Mouse (Mus musculus) spleen, adult 18-20 months (tissue): ENCODE results near the gene Arid3a.

Source experiments
- DNase-seq, 2 experiments: peaks; one replicate each; pipeline ENCODE4 v3.0.0; 2022; ENCODE audit warnings: mixed read lengths in 2 of 2

The Arid3a gene

DNA sequence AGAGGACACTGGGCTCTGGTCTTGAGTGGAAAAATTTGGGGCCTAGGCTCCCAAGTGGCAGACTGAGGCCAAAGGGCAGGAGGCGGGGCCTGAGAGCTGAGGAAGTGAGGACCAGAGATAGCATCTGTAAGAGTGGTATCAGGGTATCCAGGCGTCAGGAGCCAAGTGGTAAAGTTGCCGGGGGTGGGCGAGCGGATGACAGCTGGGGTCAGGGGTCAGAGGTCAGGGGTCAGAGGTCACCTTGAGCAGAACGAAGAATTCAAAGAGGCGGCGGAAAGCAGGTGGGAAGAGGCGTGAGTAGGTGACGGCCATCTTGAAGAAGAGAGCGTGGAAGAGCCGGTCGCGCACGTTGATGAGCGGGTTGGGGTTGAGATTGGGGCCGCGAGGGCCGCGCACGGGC is 56.8 kb downstream of the Arid3a start:
- DNase-seq, result peak; percentile 59 to 69

DNA sequence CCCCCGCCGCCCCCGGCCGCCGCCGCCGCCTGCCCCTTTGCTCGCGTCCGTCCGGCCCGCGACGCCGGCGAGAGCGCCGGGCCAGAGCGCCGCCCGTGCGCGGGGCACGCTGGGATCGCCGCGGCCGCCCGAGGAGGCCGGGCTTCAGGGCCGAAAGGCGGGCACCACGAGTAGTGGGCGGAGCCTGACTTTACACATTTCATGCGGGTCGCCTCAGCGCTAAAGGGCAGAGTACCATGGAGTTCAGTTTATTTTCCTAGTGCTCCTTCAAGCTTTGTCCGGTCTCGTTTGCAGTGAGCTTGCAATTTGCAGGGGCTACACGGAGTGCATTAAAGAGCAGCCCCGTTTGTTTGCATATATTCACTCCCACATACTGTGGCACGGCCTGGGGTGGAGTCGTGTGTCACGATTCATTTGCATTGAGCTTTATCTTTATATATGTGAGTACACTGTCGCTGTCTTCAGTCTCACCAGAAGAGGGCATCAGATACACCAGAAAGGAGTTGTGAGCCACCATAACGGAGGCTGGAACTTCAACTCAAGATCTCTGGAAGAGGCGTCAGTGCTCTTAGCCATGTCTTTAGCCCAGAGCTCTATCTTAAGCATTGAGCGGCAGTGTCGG is 57.5 kb downstream of the Arid3a start, which contains the start of gene Tmem259:
Tmem259 (minus strand) TSS at position 136 of the 622 bp plus-strand sequence.
- peak; percentile 80 to 87 for DNase-seq

DNA sequence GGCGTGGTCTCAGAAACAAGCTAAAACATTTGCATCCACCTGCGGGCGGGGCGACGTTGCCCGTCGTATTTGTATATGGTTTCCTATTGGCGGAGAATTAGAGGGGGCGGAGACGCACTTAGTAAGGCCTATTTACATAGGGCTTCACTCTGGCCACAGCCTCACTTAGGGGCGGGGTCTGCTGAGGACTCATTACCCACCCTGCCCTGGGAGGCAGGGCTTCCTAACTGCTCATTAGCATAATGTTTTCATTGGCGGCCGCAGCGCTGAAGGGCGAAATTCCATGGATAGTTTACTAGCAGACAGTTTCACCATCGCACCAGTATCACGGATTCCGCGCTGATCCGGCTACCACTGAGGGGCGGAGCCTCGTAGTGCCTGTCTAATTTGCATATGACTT is 58.0 kb downstream of the Arid3a start:
- peak; percentile 91 to 93 for DNase-seq

DNA sequence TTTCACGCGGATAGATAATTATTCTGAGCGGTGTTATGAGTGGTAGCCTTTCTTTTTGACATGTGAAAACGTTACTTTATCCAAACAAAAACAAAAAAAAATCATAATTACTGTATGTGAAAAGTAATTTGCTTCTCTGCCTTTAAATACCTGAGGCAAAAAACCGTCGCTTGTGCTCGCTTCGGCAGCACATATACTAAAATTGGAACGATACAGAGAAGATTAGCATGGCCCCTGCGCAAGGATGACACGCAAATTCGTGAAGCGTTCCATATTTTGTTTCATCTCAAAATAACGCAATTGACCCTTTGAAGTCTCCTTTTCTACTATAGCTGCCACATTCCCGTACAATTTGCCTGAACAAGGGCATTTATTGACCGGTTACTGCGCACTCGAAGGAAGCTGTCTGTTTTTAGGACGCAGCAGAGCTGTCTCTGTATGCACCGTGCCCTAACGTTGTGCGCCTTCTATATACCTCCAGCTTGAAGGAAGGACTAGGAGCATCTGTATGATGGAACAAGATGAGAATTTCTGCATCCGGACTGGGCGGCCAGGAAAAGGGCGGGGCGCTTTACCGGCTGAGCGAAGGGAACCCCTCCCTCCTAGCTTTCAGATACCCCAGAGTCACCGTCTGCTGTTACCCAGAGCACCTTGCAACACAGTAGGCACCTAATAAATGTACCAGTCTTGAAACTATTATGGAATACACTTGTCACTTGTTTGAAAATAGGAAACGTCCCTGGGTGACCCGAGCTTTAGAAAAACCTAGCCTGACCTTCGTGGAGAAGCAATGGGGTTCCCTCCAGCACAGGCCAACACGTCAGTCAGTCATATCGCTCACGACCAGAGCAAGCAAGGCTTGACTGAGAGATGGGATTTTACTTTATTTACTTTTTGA is 58.7 kb downstream of the Arid3a start:
- DNase-seq, result peak; percentile 73 to 79

DNA sequence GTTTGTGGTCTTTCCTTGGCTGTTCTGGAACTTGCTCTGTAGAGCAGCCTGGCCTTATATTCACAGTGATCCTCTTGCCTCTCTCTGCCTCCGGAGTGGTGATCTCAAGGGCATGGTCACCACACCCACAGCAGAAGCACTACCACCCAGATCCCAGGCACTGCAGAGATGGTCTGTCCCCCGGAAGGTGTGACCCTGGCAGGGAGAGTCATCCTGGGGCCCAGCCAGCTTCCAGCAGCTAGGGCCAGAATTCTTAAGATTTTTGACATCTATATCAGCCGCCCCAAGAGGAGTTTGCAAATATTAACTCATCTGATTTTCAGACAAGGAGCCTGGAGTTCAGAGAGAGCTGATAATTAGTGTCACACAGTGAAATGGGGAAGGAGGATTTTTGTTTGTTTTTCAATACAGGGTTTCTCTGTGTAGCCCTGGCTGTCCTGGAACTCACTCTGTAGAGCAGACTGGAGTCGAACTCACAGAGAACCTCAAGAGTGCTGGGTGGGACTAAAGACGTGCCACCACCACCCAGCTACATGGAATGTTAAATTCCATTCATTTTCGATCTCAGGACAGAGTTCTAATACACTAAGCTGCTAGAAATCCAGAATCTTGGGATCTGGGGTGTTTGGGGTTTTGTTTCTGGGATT is 59.5 kb downstream of the Arid3a start:
- peak in 1 of 2 experiments; percentile 9 for DNase-seq

DNA sequence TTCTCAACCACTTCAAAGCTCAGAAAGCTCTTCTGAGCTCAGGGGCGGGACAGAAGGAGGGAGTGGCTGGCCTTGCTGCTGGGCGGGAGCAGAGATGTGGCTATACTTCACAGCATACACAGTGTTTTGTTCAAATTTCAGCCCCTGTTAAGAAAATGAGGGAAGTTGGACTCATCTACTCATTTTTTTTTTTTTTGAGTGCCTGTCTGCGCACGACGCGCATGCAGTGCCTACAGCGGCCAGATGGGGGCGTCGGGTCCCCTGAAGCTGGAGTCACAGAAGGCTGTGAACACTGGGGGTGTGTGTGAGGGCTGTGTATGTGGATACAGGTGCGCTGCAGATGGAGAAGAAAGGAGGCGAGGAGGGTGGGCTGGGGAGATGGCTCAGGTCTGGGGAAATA is 60.1 kb downstream of the Arid3a start:
- peak; percentile 86 to 95 for DNase-seq

DNA sequence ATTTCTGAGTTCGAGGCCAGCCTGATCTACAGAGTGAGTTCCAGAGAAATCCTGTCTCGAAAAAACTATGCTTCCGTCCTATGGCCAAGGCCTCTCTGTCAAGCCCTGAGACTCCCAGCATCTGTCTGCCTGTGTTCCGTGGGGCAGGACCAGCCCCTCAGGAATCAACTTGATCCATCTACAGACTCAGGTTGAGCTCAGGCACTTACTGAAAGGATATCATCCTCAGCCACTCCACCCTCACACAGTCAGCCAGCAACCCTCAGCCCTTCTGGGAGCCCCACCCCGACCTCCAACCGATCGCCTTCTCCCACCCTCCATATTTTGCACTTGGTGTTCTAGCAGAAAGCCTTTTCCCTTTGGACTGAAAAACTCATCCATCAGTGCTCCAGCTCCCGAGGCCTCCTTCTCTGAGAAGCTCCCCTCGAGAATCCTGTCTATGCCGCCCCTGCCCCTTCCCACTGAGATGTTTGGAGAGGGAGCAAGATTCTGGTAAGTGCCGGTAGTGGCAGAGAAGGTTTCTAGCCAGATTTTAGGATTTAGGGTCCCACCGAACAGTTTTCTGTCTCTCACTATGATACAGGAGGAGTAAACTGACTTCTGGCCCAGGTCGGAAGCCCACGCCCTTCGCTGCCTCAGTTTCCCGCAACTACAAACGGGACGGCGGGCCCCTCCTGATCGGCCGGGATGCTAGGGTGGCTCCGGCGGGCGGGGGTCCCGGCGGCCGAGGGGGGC is 61.1 kb downstream of the Arid3a start:
- peak in 1 of 2 experiments; percentile 30 for DNase-seq

DNA sequence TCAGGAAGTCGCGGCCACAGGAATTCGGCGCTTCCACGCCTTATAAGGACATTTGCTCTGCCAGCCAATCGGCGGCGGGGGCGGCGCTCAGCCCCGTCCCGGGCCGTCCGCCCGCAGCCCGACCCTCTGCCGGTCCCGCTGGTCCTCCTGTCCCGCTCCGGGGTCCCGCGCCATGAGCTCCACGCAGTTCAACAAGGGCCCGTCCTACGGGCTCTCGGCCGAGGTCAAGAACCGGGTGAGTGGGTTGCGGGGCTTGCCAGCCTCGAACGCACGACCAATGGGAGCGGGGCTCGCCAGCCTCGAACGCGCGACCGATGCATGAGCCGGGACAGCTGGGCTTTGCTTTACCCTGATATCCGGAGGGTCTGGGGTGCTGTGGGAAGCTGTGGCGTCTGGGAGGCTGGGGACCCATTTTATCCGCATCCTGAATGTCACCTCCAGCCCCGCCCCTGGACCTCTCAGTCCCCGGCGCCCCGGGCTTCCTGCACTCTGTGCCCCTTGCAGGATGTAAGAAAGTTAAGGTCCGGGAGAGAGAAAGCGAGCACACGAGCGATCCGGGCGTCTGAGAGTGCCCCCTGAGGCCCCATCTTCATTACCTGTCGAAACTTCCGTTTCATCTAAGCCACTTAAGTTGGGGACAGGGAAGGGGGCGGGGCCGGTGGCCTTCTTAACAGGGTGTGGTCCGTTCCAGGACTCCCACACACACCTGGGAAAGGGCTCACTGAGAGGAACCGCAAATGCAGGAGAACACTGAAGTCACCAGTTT is 61.8 kb downstream of the Arid3a start, which contains the start of gene Cnn2:
Cnn2 (plus strand) TSS at position 79 of the 766 bp plus-strand sequence.
- peak; percentile 68 to 77 for DNase-seq

DNA sequence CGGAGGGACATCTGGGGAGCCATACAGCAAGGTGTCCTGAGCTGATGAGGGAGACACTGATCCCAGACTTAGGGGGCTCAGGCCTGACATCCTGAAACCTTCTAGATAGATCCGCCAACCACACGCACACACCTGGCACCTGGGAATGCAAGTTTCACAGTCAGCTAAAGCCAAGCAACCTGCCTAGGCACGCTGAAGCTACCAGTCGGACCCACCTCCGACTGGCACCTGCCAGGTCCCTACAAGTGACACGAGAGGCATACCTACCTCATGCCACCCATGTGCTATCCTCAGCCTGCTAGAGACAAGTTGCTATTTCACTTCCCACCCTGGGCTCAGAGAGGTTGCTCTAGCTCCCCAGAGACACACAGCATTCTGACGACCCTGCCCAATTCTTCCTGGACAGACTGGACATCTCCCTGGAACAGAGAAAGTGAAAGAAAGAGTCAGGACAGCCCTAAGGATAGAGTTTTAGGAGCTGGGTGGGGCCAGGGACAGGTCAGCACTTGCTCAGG is 62.5 kb downstream of the Arid3a start:
- DNase-seq, result no peak

DNA sequence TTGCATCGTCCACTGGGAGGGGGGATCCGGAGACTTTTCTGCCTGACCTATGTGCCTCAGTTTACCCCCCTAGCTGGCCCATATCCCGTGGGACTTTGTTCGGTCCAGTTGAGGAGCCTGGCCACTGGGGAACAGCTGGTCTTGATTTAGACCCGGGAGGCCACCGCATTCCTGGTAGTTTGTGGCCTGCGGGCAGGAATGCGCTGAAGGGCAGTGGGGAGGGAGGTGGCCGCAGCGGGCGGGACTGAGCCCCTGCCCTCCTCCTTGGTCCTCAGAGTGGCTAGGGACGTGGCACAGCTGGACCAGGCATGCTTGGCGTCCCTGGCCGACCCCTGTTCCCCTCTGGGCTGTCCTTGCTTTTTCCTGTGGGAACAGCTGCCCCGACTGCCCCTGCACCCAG is 63.0 kb downstream of the Arid3a start:
- no peak for DNase-seq

DNA sequence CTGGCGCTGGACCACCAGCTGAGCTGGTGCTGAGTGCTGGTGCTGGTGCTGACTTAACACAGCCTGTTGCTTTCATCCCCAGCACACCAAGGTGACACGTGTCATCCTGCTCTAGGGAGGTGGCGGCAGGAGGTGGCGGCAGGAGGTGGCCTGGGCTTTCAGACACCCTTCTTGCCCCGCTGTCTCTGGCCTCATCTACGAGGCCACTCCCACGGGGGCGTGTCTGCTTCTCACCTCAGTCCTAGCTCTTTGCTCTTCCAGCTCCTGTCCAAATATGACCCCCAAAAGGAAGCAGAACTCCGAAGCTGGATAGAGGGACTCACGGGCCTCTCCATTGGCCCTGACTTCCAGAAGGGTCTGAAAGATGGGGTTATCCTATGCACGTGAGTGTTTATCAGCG is 64.3 kb downstream of the Arid3a start:
- DNase-seq, result no peak

DNA sequence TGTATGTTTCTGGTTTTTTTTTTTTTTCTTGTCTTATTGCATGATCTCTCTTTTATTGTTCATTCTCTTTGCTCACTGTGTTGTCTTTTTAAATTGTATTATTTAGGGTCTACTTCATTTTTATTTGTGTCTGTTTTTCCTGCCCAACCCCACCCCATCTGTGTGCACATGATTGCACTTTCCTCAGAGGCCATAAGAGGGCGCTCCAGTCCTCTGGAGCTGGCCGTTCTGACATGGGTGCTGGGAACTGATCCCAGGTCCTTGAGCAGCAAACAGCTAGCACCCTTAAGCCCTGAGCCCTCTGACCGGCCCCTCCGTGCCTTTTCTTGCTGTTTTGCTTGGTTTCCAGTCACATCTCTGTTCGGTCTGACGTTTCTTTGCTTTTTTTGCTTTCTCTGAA is 64.7 kb downstream of the Arid3a start:
- no peak for DNase-seq

DNA sequence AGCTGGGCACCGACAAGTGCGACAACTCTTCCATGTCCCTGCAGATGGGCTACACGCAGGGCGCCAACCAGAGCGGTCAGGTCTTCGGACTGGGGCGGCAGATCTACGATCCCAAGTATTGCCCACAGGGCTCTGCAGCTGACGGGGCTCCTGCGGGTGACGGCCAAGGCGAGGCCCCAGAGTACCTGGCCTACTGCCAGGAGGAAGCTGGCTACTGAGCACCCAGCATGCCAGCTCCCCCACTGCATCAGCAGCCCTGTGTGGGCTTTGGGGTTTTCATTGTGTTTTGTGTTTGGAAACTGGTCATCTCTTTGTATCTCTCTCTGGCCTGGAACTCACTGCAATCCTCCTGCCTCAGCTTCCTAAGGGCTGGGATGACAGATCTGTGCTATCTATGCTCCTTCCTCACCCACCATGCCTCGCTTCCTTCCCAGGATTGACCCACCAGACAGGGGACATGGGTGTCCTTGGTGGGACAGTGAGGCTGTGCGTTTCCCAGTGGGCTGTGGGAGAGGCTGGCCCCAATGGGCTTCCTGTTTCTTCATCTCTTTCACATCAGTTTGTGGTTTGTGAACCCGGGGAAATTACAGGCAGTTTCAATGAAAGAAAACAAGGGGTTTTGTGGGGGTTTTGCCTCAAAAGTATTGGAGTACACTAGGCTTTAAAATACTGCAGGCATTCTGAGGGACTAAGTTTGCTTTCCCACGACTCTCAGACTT is 67.7 kb downstream of the Arid3a start:
- DNase-seq, result peak in 1 of 2 experiments; percentile 53

DNA sequence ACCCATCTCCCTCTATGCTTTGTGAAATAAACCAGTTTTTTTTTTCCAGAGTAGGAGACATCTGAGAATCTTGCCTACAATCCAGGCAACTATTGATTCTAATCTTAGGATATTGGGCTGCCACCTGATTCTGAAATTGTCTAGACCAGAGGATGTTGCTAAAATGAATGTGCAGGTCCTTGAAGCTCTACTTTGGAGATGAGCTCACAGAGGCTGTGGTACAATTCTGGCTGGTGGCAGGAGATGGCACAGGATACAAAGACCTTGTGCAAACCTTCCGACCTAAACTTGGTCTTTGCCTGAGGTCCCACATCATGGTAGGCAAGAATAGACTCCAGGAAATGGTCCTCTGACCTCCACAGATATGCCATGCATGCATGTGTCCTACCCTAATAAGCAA is 68.8 kb downstream of the Arid3a start:
- no peak for DNase-seq

DNA sequence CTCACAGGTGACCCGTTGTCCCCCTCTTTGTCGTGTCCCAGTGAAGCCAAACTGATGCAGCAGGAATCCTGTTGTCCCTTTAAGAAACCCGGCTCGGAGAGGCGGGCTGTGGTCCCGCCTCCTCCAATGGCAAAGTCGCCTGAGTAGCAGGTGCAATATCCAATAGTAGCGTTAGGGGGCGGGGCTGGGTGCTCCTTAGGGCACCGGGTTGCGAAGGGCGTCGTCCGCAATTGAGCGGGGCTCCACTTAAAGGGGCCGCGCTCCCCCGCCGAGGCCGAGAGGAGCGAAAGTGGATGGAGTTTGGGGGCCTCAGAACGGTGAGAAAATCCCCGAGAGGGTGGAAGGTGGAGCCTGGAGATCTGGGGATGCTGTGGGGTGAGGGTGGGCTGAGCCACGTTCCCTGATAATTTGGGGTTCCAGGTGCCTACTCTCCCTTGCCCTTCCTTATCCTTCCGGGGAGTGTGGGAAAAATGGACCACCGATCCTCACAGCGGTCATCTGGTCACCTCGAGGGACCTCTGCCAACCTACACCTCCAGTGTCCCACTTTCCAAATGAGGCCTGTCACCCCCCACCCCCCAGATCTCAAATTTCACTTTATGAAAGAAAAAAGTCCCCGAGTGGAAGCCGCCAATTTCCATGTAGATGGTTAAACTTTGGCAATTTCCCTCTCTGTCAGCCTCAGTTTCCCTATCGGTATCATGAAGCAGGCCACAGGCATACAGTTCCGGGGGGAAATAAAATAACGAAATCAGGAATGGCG is 69.6 kb downstream of the Arid3a start, which contains the start of gene Abca7:
Abca7 (plus strand) TSS at position 223 of the 762 bp plus-strand sequence.
- peak; percentile 94 to 96 for DNase-seq

DNA sequence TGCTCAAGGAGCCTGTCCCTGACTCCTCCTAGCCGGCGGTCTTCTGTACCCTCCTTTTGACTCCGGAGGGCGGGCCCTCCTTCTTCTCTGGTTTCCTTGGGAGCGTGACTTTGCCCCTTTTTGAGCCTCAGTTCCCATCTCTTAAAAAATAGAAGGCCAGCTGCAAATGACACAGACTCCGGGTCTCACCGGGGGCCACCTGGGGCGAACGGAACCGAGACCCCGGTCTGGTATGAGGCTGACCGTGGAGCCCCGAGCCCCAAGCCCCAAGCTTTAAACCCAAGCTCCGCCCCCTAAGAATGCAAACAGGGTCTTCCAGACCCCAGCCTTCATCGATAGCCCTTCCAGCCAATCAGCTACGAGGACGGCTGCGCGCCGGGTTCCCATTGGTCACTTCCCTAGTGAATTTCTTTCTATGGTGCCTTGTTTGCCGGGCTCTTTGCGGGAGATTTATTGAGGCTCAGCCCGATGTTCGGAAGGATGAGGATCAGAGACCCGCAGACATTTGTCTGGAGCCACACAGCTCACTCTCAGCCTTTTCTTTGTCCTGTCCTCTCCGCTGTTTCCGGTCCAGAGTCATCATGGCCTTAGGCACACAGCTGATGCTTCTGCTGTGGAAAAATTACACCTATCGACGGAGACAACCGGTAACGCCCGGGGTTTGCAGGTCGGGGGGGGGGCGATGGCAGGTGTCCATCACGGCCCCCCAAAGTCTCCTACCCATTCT is 70.4 kb downstream of the Arid3a start:
- DNase-seq, result peak in 1 of 2 experiments; percentile 56

DNA sequence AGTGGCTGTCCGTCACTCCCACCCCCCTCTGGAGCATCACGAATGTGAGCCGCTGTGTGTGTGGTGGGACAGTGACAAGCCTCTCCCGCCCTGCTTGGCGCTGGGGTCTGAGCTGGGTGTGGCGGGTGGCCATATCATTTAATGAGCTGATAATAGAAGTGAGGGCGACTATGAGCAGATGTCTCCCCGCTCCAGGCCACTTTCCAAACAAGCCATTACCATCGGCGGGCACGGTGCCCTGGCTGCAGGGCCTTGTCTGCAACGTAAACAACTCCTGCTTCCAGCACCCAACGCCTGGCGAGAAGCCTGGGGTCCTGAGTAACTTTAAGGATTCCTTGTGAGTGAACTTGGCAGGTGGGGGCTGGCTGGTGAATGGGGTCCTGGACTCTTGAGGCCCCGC is 71.0 kb downstream of the Arid3a start:
- DNase-seq, result no peak

DNA sequence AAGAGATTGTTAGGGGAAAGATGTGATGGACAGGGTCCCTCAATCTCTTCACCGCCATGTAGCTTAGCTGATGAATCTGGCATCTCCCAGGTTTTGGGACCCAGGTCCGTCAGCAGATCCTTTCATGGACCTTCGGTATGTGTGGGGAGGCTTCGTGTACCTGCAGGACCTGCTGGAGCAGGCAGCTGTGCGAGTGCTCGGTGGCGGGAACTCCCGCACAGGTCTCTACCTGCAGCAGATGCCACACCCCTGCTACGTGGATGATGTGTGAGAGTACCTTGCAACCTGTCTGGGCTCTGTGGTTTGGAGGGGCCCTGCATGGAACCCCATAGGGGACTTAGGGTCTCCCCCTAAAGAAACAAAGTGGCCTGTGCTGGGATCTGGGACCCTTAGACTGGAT is 75.1 kb downstream of the Arid3a start:
- DNase-seq, result no peak

DNA sequence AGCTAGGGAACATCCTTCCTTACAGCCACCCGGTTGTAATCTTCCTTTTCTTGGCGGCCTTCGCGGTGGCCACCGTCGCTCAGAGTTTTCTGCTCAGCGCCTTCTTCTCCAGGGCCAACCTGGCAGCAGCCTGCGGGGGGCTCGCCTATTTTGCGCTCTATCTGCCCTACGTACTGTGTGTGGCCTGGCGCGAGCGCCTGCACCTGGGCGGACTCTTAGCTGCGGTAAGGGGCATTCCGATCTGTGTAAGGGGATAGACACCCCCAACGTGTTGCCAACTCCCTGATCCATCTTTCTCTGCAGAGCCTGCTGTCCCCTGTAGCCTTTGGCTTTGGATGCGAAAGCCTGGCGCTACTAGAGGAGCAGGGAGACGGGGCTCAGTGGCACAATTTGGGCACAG is 76.0 kb downstream of the Arid3a start:
- DNase-seq, result no peak
